Mouse (Mus musculus) kidney, postnatal 4 days (tissue): ENCODE measurements around the gene Cdh10.

Experiments
- DNase-seq, 2 experiments: peaks; one replicate each; pipeline ENCODE4 v3.0.0; 2021; ENCODE audit warnings: mixed read lengths in 2 of 2

The Cdh10 gene

GRCm38 (mm10) chr15:18984891-18985290 is 166.1 kb downstream of the Cdh10 start:
- no peak for DNase-seq

GRCm38 (mm10) chr15:18987671-18988070 is 168.9 kb downstream of the Cdh10 start:
- no peak for DNase-seq

GRCm38 (mm10) chr15:18993512-18993911 is 174.8 kb downstream of the Cdh10 start:
- DNase-seq: no peak

- DNase-seq: no peak
Measured at GRCm38 (mm10) chr15:18994294-18994693, 175.5 kb downstream of the Cdh10 start.

- DNase-seq: no peak
Measured at GRCm38 (mm10) chr15:19010829-19011228, 192.1 kb downstream of the Cdh10 start.

- DNase-seq: no peak
Measured at GRCm38 (mm10) chr15:19032983-19033382, 214.2 kb downstream of the Cdh10 start.

- DNase-seq: no peak
Measured at GRCm38 (mm10) chr15:19040077-19040476, 221.3 kb downstream of the Cdh10 start.
